Mouse (Mus musculus): ENCODE measurements around the gene Sept9.
A peak's percentile ranks its signal among the peaks of the same experiment; 100 is the strongest.

Sept9 gene

DNA sequence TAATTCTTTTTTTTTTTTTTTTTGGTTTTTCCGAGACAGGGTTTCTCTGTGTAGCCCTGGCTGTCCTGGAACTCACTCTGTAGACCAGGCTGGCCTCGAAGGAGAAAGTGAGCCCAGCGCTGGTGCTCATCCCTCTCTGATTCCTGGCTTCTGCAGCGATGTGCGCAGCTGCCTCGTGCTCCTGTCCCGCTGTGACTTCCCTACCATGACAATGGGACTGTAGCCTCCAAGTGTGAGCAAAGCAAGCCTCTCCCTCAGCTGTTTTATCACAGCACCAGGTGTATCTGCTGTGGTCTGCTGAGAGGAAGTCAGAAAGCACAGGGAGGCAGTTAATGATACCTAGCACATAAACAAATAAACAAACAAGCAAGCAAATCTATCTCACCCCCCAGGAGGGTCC is 204.3 kb downstream of the Sept9 start:
- no peak for DNase-seq (ENCODE audit: low spot score in 2 of 2)

DNA sequence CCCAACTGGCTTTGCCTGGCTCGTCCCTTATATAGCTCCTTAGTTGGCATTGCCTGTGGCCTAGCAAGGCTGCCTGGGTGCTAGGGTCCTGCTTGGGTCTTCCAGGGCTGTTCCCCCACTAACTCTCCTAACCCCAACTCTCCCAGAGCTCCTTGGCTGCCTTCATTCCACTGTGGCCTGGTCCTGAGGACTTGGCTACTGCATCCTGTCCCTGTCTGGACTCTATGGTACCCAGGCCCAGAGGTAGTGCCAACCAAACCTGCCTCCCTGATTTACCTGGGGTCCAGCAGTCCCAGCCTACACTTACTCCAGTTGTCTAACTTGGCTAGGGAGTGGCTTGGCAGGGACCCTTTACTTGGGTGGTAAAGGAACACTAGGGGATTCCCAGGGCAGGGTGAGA is 207.2 kb downstream of the Sept9 start:
- no peak for DNase-seq (ENCODE audit: low spot score in 2 of 2)

DNA sequence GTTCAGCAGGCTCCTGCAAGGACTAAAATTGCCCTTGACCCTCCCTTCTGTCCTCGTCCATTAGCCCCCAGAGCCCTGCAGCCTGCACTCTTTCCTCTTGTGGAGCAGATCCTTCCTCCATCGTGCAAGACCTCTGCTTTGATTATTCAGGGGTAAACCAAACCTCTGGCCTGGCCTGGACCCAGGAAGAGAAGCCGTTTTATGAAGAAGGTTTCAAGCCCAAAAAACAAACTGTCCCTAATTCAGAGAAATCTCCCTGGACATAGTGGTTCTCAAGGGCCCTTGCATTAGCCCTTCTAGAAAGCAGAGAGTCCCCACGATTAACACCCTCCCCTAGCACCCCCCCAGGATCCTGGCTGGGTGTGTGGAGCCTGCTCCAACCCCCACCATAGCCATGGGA is 207.7 kb downstream of the Sept9 start:
- no peak for DNase-seq (ENCODE audit: low spot score in 2 of 2)

- peak; percentile 75 to 83 for DNase-seq (ENCODE audit: low spot score in 2 of 2)
Observed at GRCm38 (mm10) chr11:117407651-117408441, 208.4 kb downstream of the Sept9 start.

GRCm38 (mm10) chr11:117408442-117409031 is 209.1 kb downstream of the Sept9 start:
- DNase-seq (ENCODE audit: low spot score in 2 of 2): no peak

- DNase-seq (ENCODE audit: low spot score in 2 of 2): peak in 1 of 2 experiments; percentile 52
Observed at GRCm38 (mm10) chr11:117409331-117409730, 209.9 kb downstream of the Sept9 start.

- no peak for DNase-seq (ENCODE audit: low spot score in 2 of 2)
Observed at GRCm38 (mm10) chr11:117410059-117410458, 210.6 kb downstream of the Sept9 start.

DNA sequence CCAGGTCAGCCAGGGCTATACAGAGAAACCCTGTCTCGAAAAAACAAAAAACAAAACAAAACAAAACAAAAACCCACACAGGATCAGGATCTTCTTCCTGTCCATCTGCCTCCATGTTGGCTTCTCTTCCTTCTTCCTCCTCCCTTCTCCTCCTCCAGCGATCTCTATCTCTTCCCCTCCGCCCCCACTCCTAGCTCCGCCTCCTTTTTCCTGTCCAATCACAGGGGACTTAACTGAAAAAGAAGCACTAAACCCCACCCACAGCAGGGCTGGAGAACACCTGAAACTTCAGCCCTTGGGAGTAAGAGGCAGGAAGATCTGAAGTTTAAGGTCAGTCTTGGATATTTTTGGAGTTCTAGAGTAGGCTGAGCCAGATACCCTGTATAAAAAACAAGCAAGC is 212.2 kb downstream of the Sept9 start:
- no peak for DNase-seq (ENCODE audit: low spot score in 2 of 2)

Measured in frontal cortex, postnatal 10 days (tissue).